Comparison of ENCODE assay signal across 19 mouse cellular contexts in genomic region chr5:141388451-141388850, GRCm38 (mm10).
DNase-seq lines count a peak whose midpoint lies in the region; ATAC-seq and TF ChIP-seq lines count a peak whose summit lies in the region.
"Had no signal": no experiment of that assay in that cellular context is flagged by ENCODE, and none has a peak within 500 bp of the region (broad histone marks: within the 10 kb centered on the region; RNA-seq: fewer than 3 reads in every experiment).

No protein-coding gene starts in this region.

- no peak overlapping the region for H3K4me3 ChIP-seq in forebrain, embryonic 10.5 days
- no peak overlapping the region for H3K4me3 ChIP-seq in forebrain, embryonic 16.5 days (replicated peaks; ENCODE audit: low read length)
- no peak overlapping the region for H3K4me3 ChIP-seq in midbrain, embryonic 10.5 days
- H3K4me3 ChIP-seq in midbrain, postnatal 0 days (ENCODE audit: low read depth, low read length): no peak overlapping the region
- H3K4me3 ChIP-seq: embryonic facial prominence, embryonic 10.5 days; heart, embryonic 12.5 days had no signal

- H3K9ac ChIP-seq in forebrain, embryonic 16.5 days (replicated peaks; ENCODE audit: low read depth, low read length): no peak overlapping the region
- no peak overlapping the region for H3K9ac ChIP-seq in midbrain, postnatal 0 days (replicated peaks; ENCODE audit: low read length, poor library complexity, severe bottlenecking)
- H3K9ac ChIP-seq: heart, embryonic 12.5 days; hindbrain, embryonic 14.5 days had no signal

- H3K27me3 ChIP-seq in forebrain, embryonic 10.5 days (ENCODE audit: poor library complexity, severe bottlenecking): no peaks in the 10 kb centered on the region
- H3K27me3 ChIP-seq in forebrain, embryonic 16.5 days (replicated peaks; ENCODE audit: control insufficient read depth, insufficient read depth, low read length): no peaks in the 10 kb centered on the region
- H3K27me3 ChIP-seq in midbrain, embryonic 10.5 days (ENCODE audit: low read depth, poor library complexity, severe bottlenecking): no peaks in the 10 kb centered on the region
- H3K27me3 ChIP-seq in midbrain, postnatal 0 days (ENCODE audit: insufficient read depth, low read length): no peaks in the 10 kb centered on the region
- H3K27me3 ChIP-seq: CH12.LX; heart, embryonic 12.5 days; Patski had no signal

- ATAC-seq in forebrain, embryonic 16.5 days: no peak
- no peak for ATAC-seq in midbrain, postnatal 0 days (ENCODE audit: low FRiP score)
- ATAC-seq: forebrain, embryonic 14.5 days; intestine, postnatal 0 days; Patski had no signal

- H3K9me3 ChIP-seq in forebrain, embryonic 10.5 days: no peaks in the 10 kb centered on the region
- H3K9me3 ChIP-seq in forebrain, embryonic 16.5 days (ENCODE audit: control insufficient read depth, low read length): no peaks in the 10 kb centered on the region
- no peaks in the 10 kb centered on the region for H3K9me3 ChIP-seq in midbrain, embryonic 10.5 days (replicated peaks)
- no peaks in the 10 kb centered on the region for H3K9me3 ChIP-seq in midbrain, postnatal 0 days (ENCODE audit: low read length)
- H3K9me3 ChIP-seq: embryonic facial prominence, embryonic 10.5 days; heart, embryonic 12.5 days had no signal

- peaks cover 15% of the 10 kb centered on the region for H3K4me1 ChIP-seq in forebrain, embryonic 10.5 days
- no peaks in the 10 kb centered on the region for H3K4me1 ChIP-seq in forebrain, embryonic 16.5 days (replicated peaks; ENCODE audit: control insufficient read depth, insufficient read depth, low read length)
- peaks cover 12% of the 10 kb centered on the region; the same call in 1 of the 2 replicates for H3K4me1 ChIP-seq in midbrain, embryonic 10.5 days
- no peaks in the 10 kb centered on the region for H3K4me1 ChIP-seq in midbrain, postnatal 0 days (ENCODE audit: insufficient read depth, low read length)

- 35% methylated on average over 2 of the region's 2 CpGs for WGBS in forebrain, embryonic 10.5 days
- WGBS in forebrain, embryonic 16.5 days: 28% methylated on average over 2 of the region's 2 CpGs
- 34% methylated on average over 2 of the region's 2 CpGs for WGBS in midbrain, embryonic 10.5 days
- WGBS in midbrain, postnatal 0 days: 39% methylated on average over 2 of the region's 2 CpGs

- no peak for DNase-seq in forebrain, embryonic 10.5 days (ENCODE audit: extremely low spot score, low spot score)
- peak; percentile 13 for DNase-seq in midbrain, embryonic 10.5 days (ENCODE audit: low spot score)
- DNase-seq in midbrain, postnatal 0 days (ENCODE audit: low spot score): no peak
- peak; percentile 47 for DNase-seq in ZHBTc4 (ENCODE audit: low read depth, low spot score)
- no peak for DNase-seq in frontal cortex, postnatal 10 days (ENCODE audit: low spot score in 2 of 2)
- DNase-seq: adrenal gland, adult 8-10 months; adrenal gland, postnatal 36 days; cerebellum, adult 11 months; cerebellum, adult 8-10 months; gastrocnemius, postnatal 10 days; heart, postnatal 36 days had no signal

- H3K4me2 ChIP-seq in forebrain, embryonic 16.5 days (ENCODE audit: low read length): no peak overlapping the region
- H3K4me2 ChIP-seq in midbrain, postnatal 0 days (ENCODE audit: low read depth, low read length, poor library complexity, severe bottlenecking): no peak overlapping the region
- H3K4me2 ChIP-seq: heart, embryonic 12.5 days; hindbrain, embryonic 14.5 days had no signal

- TF ChIP-seq CTCF in midbrain, postnatal 0 days (IDR thresholded peaks at IDR 0.05): no peak

- H3K36me3 ChIP-seq in forebrain, embryonic 10.5 days (replicated peaks): no peaks in the 10 kb centered on the region
- H3K36me3 ChIP-seq in forebrain, embryonic 16.5 days (ENCODE audit: control insufficient read depth, insufficient read depth): no peaks in the 10 kb centered on the region
- no peaks in the 10 kb centered on the region for H3K36me3 ChIP-seq in midbrain, embryonic 10.5 days
- H3K36me3 ChIP-seq in midbrain, postnatal 0 days (ENCODE audit: insufficient read depth, low read length): no peaks in the 10 kb centered on the region
- H3K36me3 ChIP-seq: embryonic facial prominence, embryonic 10.5 days; heart, embryonic 12.5 days had no signal

- H3K27ac ChIP-seq in forebrain, embryonic 10.5 days: 0 out of 2 replicates have a peak overlapping the region, but pooled peaks have one; percentile 40
- no peak overlapping the region for H3K27ac ChIP-seq in forebrain, embryonic 16.5 days (ENCODE audit: low read length)
- H3K27ac ChIP-seq in midbrain, embryonic 10.5 days (replicated peaks): no peak overlapping the region; the same call in 1 of the 2 replicates
- no peak overlapping the region for H3K27ac ChIP-seq in midbrain, postnatal 0 days (ENCODE audit: low read depth, low read length)
- H3K27ac ChIP-seq: embryonic facial prominence, embryonic 10.5 days; hindbrain, embryonic 14.5 days had no signal

Comparison
In these comparisons a context has a peak if more than half of its experiments do, and no peak if none do; other contexts are left out.
1. DNase-seq: peak in midbrain, embryonic 10.5 days (single experiment) and ZHBTc4 (single experiment); none in forebrain, embryonic 10.5 days (single experiment), midbrain, postnatal 0 days (single experiment) and frontal cortex, postnatal 10 days (0 of 2).